Mouse (Mus musculus): ENCODE measurements around the gene Creld1. TPM values are rescaled to one million over a fixed set of nuclear protein-coding genes. Genes with fewer than 3 reads are reported as not detected.

Gene Creld1
- polyA plus RNA-seq (2016; fragmentation: Nextera tagmentation; extraction: Ambion mirVana), result 58.0 and 62.5 TPM in 2 replicates

DNA sequence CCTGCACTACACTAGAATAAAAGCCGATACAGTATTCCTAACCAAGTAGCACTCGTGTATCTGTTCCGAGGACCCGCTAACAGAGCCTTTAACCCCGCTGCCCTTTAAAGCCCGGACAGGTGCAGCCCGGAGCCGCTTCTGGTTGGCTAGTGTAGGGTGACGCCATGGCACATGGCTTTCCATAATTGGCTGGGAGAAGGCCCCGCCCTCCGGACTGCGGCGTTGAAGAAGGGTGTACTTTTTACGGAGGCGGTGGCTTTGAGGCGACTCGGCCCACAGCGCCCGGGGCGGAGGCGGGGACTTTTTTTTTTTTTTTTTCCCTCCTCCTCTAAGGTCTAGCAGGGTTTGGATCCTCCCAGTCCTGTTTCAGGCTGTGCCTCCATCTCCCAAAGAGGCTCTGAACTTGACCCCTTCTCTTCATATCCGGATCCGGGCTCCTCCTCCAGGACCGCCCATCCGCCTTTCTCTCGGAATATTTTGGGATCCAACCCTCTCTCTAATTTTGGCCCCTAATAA, at the start of gene Creld1:
TSS of gene Creld1 (plus strand) at position 198 of the 516 bp plus-strand sequence.
- H3K36me3 ChIP-seq, result peaks cover 4% of the 10 kb centered on the region; the same call in 1 of the 2 replicates
- peak within 1 kb of the TSS; percentile 63 for H3K4me3 ChIP-seq
- WGBS, result under 1% methylated on average over 26 of the region's 26 CpGs
- H3K27ac ChIP-seq, result peak within 1 kb of the TSS; percentile 75
- H3K27me3 ChIP-seq (replicated peaks), result peaks cover 7% of the 10 kb centered on the region; the same call in 1 of the 2 replicates
- peaks cover 21% of the 10 kb centered on the region for H3K4me1 ChIP-seq
- peak within 1 kb of the TSS; percentile 66 for H3K4me2 ChIP-seq (replicated peaks)
- no peaks in the 10 kb centered on the region for H3K9me3 ChIP-seq
- H3K9ac ChIP-seq, result peak within 1 kb of the TSS; percentile 77
- peak; percentile 98 for ATAC-seq (ENCODE audit: low FRiP score, low read depth)

DNA sequence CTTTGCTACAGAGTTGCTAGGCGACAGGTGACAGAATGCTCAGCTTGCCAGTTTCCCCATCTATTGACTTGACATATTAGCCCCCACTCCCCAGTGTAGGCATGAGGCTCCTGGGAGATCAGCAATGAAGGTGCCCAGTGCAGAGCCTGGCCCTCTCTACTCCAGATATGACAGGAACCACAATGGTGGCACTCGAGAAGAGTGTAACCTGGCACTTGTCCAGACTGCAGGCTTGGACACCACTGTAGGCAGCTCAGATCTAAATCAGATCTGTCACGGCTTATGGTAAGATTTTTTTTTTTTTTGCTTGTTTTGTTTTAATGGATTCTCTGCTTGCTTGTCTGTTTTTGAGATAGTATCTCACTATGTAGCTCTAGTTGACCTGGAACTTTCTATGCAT, 49.4 kb upstream of the Creld1 start:
- no peaks in the 10 kb centered on the region for H3K9me3 ChIP-seq
- no peaks in the 10 kb centered on the region for H3K36me3 ChIP-seq
- H3K4me2 ChIP-seq (replicated peaks), result no peak overlapping the region
- H3K9ac ChIP-seq, result no peak overlapping the region
- no peak overlapping the region for H3K4me3 ChIP-seq
- no peak overlapping the region for H3K27ac ChIP-seq
- ATAC-seq (ENCODE audit: low FRiP score, low read depth), result no peak
- H3K27me3 ChIP-seq (replicated peaks), result no peaks in the 10 kb centered on the region
- H3K4me1 ChIP-seq, result no peaks in the 10 kb centered on the region
- WGBS, result 83% methylated on average over 3 of the region's 3 CpGs

DNA sequence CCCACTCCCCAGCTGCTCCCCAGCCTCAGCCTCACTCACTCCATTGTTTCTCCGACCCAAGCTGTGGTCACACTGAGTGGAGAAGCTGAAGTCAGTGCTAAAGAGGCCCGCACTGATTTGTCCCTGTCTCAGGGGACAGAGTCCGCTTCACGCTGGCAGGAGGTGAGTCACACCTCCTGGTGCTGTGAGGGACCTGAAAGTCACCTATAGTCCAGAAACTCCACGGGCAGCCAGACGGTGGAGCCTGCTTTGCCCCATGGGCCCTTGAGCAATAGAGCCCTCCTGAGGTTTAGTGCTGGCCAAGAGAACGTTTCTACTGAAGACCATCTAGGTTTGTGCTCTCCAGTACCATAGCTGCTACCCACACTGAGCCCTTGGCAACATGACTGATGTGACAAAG, 48.4 kb upstream of the Creld1 start:
- Histone ChIP-seq H3K27me3 (replicated peaks) (no peaks in the 10 kb centered on the region), H3K4me2 (replicated peaks) (no peak overlapping the region), H3K4me1 (no peaks in the 10 kb centered on the region), H3K9me3 (no peaks in the 10 kb centered on the region), H3K4me3 (no peak overlapping the region), H3K9ac (no peak overlapping the region), H3K27ac (no peak overlapping the region), H3K36me3 (no peaks in the 10 kb centered on the region)
- WGBS, result 82% methylated on average over 7 of the region's 7 CpGs
- ATAC-seq (ENCODE audit: low FRiP score, low read depth), result no peak

DNA sequence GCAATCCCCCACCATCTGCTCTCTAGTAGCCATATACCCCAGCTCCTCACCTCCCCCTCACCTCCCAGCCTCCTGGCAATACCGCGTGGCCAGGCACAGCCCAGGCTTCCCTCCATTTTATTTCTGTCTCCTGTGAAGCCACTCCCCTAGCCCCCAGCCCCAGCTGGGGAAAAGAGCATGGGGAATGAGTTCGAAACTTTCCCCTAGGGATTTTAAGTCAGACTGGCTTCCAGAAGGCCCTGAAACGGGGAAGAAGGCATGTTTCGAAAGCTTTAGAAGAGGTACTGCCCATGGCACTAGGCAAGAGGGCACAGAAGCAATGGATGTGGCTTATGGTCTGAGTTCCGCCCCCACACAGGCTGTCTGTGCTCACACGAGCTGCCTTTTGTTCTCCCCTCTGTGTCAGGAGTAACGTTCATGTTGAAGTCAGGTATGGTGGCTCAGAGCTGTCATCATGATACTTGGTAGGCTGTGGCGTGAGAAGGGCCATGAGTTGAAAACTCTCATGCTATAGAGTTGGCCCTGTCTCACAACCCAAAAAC, 47.4 kb upstream of the Creld1 start, which contains the start of gene Cidec:
TSS of gene Cidec (minus strand) at position 97 of the 542 bp plus-strand sequence.
- Histone ChIP-seq H3K4me1 (no peaks in the 10 kb centered on the region), H3K9ac (no peak within 1 kb of the TSS), H3K9me3 (no peaks in the 10 kb centered on the region), H3K27ac (no peak within 1 kb of the TSS), H3K27me3 (replicated peaks) (no peaks in the 10 kb centered on the region), H3K4me2 (replicated peaks) (no peak within 1 kb of the TSS), H3K36me3 (no peaks in the 10 kb centered on the region), H3K4me3 (no peak within 1 kb of the TSS)
- 81% methylated on average over 9 of the region's 9 CpGs for WGBS
- ATAC-seq (ENCODE audit: low FRiP score, low read depth), result no peak

DNA sequence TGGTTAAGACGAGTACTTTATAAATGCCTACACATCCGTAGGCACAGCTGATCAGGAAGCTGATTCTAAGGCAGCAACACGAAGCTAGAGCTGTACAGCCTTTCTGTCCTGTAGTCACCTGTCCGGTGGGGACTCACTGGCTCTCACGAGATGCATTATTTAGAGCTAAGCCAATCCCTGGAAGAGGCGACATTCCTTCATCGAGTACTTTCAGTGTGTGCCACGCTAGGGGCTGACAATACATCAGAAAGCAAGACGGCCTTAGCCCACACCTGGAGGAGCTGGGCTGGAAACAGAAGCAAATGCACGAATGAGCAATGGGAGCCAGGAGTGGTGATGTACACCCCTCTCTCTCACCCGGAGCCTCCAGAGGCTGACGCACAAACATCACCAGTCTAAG, 46.0 kb upstream of the Creld1 start:
- Histone ChIP-seq H3K4me1 (no peaks in the 10 kb centered on the region), H3K9me3 (no peaks in the 10 kb centered on the region), H3K27ac (no peak overlapping the region), H3K4me3 (no peak overlapping the region), H3K36me3 (no peaks in the 10 kb centered on the region), H3K27me3 (replicated peaks) (no peaks in the 10 kb centered on the region), H3K4me2 (replicated peaks) (no peak overlapping the region), H3K9ac (no peak overlapping the region)
- WGBS, result 78% methylated on average over 12 of the region's 12 CpGs
- no peak for ATAC-seq (ENCODE audit: low FRiP score, low read depth)

DNA sequence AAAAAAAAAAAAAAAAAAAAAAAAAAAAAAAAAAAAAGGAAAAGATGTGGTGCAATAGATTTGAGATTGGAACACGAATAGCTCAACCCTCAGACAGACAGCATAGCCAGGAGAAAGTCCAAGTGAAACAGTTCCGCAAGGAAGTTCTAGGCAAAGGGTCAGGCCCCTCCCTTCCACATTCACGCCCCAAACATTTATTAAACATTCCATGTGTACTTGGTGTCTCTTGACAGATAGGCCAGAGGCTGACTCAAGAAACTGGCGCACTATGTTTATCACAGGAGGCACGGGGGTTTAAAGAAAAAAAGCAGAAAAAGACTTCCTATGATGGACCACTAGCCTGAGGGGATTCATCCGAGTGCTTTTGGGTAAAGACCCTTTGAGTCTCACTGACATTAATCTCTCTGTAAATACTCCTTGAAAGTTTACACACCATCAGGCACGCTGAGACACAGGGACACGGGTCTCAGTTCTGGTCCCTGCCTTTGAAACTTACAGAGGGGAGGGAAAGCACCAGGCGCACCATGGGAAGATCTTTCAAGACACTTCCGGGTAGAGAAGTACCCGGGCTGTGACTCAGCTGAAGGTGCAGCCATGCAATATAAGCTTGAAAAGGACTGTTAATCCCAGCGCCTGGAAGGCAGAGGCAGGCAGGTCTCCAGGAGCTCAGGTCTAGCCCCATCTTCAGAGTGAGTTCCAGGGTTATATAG, 44.2 kb upstream of the Creld1 start:
- Histone ChIP-seq H3K27ac (no peak overlapping the region), H3K4me3 (no peak overlapping the region), H3K27me3 (replicated peaks) (no peaks in the 10 kb centered on the region), H3K9ac (no peak overlapping the region), H3K36me3 (no peaks in the 10 kb centered on the region), H3K4me2 (replicated peaks) (no peak overlapping the region), H3K4me1 (peaks cover 6% of the 10 kb centered on the region), H3K9me3 (no peaks in the 10 kb centered on the region)
- no peak for ATAC-seq (ENCODE audit: low FRiP score, low read depth)
- WGBS, result 64% methylated on average over 12 of the region's 12 CpGs

DNA sequence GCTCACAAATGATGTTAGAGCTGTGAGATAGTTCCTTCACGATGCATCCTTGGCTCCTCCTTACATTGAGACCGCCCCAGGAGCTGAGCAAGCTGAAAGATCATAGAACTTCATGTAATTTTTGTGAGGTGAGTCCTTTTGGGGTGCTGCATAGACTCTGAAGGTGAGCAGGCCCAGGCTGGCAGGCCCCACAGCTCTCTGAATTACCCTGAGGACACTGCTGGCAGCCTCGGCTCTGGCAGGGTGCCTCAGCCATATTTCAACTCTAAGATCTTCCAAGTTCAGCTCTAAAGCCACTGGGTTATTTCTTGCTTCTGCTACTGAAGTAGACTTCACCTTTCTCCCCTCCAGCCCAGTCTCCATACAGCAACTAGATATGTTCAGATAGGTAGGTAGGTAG, 42.4 kb upstream of the Creld1 start:
- no peaks in the 10 kb centered on the region for H3K36me3 ChIP-seq
- H3K9ac ChIP-seq, result no peak overlapping the region
- H3K27me3 ChIP-seq (replicated peaks), result no peaks in the 10 kb centered on the region

DNA sequence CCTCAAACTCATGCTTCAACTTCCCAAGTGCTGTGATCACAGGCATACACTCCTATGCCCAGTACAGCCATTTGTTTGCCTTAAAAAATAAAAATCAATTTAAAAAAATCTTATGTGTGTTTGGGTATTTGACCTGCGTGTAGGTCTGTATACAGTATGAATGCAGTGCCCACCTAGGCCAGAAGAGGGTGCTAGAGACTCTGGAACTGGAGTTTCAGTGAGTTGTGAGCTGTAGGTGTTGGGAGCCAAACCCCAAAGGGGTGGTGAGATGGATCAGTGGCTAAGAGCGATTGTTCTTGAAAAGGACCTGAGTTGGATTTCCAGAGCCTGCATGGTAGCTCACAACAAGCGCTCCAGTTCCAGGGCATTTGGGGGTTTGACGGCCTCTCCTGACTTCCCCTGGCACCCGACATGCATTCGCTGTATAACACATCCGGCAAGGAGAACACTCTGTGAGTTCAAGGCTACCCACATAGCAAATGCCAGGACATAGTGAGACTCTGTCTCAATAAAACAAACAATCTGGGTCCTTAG, 41.9 kb upstream of the Creld1 start:
- Histone ChIP-seq H3K4me2 (replicated peaks) (no peak overlapping the region), H3K9me3 (no peaks in the 10 kb centered on the region), H3K9ac (no peak overlapping the region), H3K27me3 (replicated peaks) (no peaks in the 10 kb centered on the region), H3K36me3 (peaks cover under 1% of the 10 kb centered on the region; the same call in 1 of the 2 replicates), H3K27ac (no peak overlapping the region), H3K4me1 (peaks cover 6% of the 10 kb centered on the region), H3K4me3 (no peak overlapping the region)
- ATAC-seq (ENCODE audit: low FRiP score, low read depth), result peak; percentile 22; the same call in 1 of the 2 replicates
- WGBS, result 54% methylated on average over 7 of the region's 7 CpGs

More for the DNA sequence above, 42.4 kb upstream of the Creld1 start:
- no peaks in the 10 kb centered on the region for H3K9me3 ChIP-seq
- H3K4me1 ChIP-seq, result peaks cover 6% of the 10 kb centered on the region
- no peak for ATAC-seq (ENCODE audit: low FRiP score, low read depth)
- H3K4me2 ChIP-seq (replicated peaks), result no peak overlapping the region
- 84% methylated on average over 3 of the region's 3 CpGs for WGBS
- H3K27ac ChIP-seq, result no peak overlapping the region
- no peak overlapping the region for H3K4me3 ChIP-seq

DNA sequence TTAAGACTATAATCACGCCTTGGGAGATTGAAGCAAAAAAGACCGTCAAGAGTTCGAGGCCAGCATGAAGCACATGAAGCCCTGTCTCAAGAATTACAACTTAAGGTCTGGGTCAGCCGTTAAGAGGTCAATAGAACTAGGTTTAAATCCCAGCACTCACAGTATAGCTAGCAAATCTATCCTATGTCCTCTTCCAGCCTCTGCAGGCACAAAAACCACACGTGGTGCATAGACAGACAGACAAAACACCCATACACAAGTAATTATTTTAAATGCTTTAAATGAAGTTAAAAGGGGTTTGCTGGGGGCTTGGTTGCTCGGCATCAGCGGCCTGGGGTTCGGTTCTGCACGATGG, 41.0 kb upstream of the Creld1 start:
- H3K4me1 ChIP-seq, result peaks cover 6% of the 10 kb centered on the region
- H3K4me2 ChIP-seq (replicated peaks), result peak overlapping the region; percentile 89
- WGBS, result 43% methylated on average over 9 of the region's 9 CpGs
- H3K9ac ChIP-seq, result peak overlapping the region; percentile 86
- H3K27me3 ChIP-seq (replicated peaks), result no peaks in the 10 kb centered on the region
- no peak overlapping the region for H3K27ac ChIP-seq
- no peaks in the 10 kb centered on the region for H3K9me3 ChIP-seq
- peak overlapping the region; percentile 85 for H3K4me3 ChIP-seq
- peaks cover 9% of the 10 kb centered on the region for H3K36me3 ChIP-seq
- peak; percentile 55 for ATAC-seq (ENCODE audit: low FRiP score, low read depth)

DNA sequence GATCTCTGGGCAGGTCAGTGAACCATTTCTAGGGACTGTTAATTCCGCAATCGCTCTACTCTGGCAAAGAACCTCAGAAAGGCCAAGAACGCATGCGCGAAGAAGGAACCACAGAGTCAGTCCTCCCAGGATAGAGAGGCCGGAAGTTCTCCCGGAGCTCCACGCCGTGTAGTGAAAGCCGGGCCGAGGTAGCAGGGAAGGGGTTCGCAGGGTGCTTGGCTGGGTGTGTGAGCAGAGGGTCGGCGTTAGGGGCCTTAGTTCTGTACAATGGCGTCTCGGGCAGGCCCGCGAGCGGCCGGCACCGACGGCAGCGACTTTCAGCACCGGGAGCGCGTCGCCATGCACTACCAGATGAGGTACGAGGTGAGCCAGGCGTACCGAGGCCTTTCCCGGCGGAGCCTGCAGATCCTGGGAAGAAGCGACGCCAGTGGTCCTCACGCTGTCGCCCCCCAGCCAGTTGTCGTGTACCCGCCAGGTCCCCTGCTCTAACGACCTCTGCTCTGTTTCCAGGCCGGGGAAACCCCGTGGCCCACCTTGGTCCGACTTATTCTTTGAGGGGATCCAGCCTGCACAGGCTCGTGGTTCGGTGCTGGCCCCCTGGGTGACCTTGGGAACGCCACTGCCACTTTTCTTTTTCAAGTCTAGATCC, 40.5 kb upstream of the Creld1 start, which contains the start of gene Jagn1:
TSS of gene Jagn1 (plus strand) at position 128 of the 649 bp plus-strand sequence.
- Histone ChIP-seq H3K9me3 (no peaks in the 10 kb centered on the region), H3K4me2 (replicated peaks) (peak within 1 kb of the TSS; percentile 89), H3K4me1 (peaks cover 6% of the 10 kb centered on the region), H3K9ac (peak within 1 kb of the TSS; percentile 86), H3K36me3 (peaks cover 14% of the 10 kb centered on the region), H3K4me3 (peak within 1 kb of the TSS; percentile 85), H3K27me3 (replicated peaks) (no peaks in the 10 kb centered on the region), H3K27ac (no peak within 1 kb of the TSS)
- ATAC-seq (ENCODE audit: low FRiP score, low read depth), result peak; percentile 89
- WGBS, result under 1% methylated on average over 45 of the region's 45 CpGs

DNA sequence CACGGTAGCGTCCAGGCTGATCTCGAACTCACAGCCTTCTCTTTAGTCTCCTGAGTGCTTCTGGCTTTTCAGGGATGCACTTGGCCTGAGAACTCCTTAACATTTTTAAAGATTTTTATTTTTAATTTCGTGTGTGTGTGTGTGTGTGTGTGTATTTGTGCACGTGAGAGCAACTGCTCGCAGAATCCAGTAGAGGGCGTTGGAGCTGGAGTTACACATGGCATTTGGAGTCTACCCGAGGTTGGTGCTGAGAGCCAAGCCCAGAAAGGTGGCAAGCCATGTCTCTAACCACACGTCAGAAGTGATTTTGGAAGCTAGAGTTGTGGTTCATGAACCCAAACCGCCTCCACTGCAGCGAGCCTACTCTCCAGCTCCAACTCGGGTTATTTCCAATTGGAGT, 40.0 kb upstream of the Creld1 start:
- H3K4me3 ChIP-seq, result peak overlapping the region; percentile 85
- peaks cover 20% of the 10 kb centered on the region for H3K36me3 ChIP-seq
- no peak for ATAC-seq (ENCODE audit: low FRiP score, low read depth)
- peak overlapping the region; percentile 89 for H3K4me2 ChIP-seq (replicated peaks)
- peak overlapping the region; percentile 86 for H3K9ac ChIP-seq
- no peak overlapping the region for H3K27ac ChIP-seq
- H3K27me3 ChIP-seq (replicated peaks), result no peaks in the 10 kb centered on the region
- WGBS, result 49% methylated on average over 12 of the region's 12 CpGs
- no peaks in the 10 kb centered on the region for H3K9me3 ChIP-seq
- H3K4me1 ChIP-seq, result peaks cover 6% of the 10 kb centered on the region

All from neural tube, embryonic 12.5 days (tissue).